Mouse (Mus musculus) right cerebral cortex, postnatal 10 days (tissue): Measurements from ENCODE around the gene Klrc3.
"Not testable (repeated sequence)": the region's sequence is repeated elsewhere in the genome, so short reads cannot be mapped to it uniquely, and the experiment has no call there.

Experiments
- DNase-seq, 2 experiments: peaks; one replicate each; pipeline ENCODE4 v3.0.0; 2021; ENCODE audit warnings: low spot score in 2 of 2

Klrc3 gene

GRCm38 (mm10) chr6:129643237-129643636 is at the start of gene Klrc3:
Gene Klrc3 (minus strand): TSS chr6:129643337.
- not testable (repeated sequence) for DNase-seq

DNA sequence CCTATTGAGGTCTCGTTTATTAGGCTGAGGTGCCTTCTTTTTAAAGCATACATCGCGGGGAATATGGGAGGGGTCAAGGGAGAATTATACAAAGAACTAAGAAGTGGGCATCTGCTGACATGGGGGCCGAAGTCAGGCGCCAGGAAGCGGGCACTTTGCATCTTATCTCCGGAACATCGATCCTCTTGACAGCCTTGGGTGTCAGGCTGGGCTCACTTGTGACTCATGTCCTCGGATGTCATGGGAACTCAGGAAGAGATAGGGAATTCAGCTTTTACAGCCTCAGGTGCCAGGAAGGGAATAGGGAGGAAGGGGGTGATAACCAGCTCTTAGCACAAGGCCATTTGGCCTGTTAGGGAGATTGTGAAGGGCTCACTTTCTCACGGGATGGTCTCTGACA is 48.3 kb upstream of the Klrc3 start:
- not testable (repeated sequence) for DNase-seq

GRCm38 (mm10) chr6:129680379-129680778 is 37.2 kb upstream of the Klrc3 start:
- DNase-seq, result no peak

GRCm38 (mm10) chr6:129678873-129679272 is 35.7 kb upstream of the Klrc3 start, which contains the start of gene Klrc1:
Gene Klrc1 (minus strand): TSS chr6:129678973.
- no peak for DNase-seq

- not testable (repeated sequence) for DNase-seq
Observed at GRCm38 (mm10) chr6:129661301-129661700, 18.2 kb upstream of the Klrc3 start.

- not testable (repeated sequence) for DNase-seq
Observed at GRCm38 (mm10) chr6:129660589-129660988, 17.5 kb upstream of the Klrc3 start, which contains the start of gene Klrc2. Gene Klrc2 (minus strand): TSS chr6:129660689.

GRCm38 (mm10) chr6:129644054-129644453 is 917 bp upstream of the Klrc3 start:
- not testable (repeated sequence) for DNase-seq

DNA sequence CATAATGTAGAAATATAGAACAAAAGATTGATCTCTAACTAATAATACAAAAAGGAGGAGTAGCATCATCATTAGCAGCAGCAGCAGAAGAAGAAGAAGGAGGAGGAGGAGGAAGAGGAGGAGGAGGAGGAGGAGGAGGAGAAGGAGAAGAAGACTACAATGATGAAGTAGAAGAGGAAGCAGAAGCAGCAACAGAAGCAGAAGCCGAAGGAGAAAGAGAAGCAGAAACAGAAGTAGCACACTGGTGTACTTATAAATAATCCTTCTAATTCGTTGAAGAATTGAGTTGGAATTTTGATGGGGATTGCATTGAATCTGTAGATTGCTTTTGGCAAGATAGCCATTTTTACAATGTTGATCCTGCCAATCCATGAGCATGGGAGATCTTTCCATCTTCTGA is 12.1 kb downstream of the Klrc3 start:
- not testable (repeated sequence) for DNase-seq

DNA sequence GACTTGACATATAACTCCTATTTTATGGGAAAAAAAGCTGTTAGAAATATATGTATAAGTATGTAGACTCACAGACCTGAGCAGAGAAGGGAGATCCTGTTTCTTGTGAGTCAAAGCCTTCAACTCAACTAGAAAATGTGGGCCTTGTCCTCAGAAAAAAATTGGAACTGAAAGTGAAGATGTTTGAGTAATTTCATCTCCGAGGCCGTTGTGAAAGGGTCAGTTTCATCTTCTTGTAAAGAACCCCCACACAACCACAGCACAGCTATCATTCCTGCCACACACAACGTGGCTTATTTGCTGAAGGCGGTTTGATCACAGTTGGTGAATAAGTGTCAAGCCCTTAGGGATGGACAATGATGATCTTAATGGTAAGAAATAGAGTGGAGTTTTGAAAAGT is 19.4 kb downstream of the Klrc3 start, which contains the start of gene Klrk1:
TSS of gene Klrk1 (minus strand) at position 130 of the 400 bp plus-strand sequence.
- DNase-seq, result no peak

GRCm38 (mm10) chr6:129608372-129608771 is 34.8 kb downstream of the Klrc3 start:
- no peak for DNase-seq

DNA sequence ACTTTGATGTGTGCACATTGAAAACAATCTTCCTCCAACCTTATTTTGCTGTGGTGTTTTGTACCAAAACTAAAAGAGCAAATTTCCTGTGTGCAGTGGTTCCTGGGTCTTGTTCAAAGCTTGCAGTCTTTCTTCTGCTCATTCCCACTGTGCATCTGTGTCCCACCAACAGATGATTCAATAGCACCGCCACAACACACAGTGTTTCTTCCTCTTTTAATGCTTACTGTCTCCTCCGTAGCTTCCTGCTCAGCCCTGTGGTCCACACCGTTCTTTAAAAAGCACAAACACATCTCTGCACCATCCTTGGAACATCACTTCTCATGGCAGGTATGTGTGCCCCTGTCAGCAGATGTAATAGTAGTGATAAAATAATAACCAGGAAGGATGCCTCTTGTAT is 51.6 kb downstream of the Klrc3 start, which contains the start of gene Klrd1:
TSS of gene Klrd1 (plus strand) at position 275 of the 400 bp plus-strand sequence.
- no peak for DNase-seq
